Mouse (Mus musculus): ENCODE data around the gene Zfp648.

The Zfp648 gene

DNA sequence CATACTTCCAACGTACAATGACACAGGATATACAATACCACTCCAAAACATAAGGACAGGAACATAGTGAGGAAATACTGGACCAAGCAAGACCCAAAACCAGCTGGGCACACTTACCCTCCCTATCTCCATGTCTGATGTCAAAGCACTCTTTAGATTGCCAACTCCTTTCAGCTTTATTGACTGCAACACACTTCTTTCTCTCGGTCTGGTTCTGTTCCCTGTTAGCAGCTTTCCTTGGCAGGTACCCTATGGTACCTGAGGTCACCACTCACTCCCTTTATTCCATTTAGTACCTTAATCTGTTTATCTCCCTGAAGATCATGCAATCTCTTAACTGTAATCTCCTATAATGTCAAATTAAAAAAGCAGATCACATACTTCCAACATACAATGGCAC, 19.0 kb downstream of the Zfp648 start:
- no peak for DNase-seq (ENCODE audit: extremely low spot score, low spot score)

GRCm38 (mm10) chr1:154220566-154220965, 19.6 kb downstream of the Zfp648 start:
- no peak for DNase-seq (ENCODE audit: extremely low spot score, low spot score)

DNA sequence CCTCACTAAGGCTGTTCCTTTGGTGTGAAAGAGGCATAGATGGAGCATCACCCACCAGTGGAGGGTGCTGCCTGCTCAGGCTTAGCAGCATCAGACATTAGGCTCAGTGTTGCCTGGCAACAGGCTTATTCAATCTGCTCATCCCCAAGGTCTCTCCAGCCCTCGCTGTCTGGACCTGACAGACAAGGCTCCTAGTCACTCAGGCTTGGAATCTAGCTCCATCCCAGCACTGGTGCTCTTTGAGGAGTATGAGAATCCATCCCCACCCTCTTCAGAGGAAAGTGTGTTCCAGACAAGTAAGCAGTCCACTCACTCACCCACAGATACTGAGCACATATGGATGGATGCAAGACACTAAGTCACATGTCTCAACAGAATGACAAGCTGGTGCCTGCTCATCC, 22.8 kb downstream of the Zfp648 start:
- no peak for DNase-seq (ENCODE audit: extremely low spot score, low spot score)

GRCm38 (mm10) chr1:154232594-154232993, 31.6 kb downstream of the Zfp648 start:
- DNase-seq (ENCODE audit: extremely low spot score, low spot score), result no peak

DNA sequence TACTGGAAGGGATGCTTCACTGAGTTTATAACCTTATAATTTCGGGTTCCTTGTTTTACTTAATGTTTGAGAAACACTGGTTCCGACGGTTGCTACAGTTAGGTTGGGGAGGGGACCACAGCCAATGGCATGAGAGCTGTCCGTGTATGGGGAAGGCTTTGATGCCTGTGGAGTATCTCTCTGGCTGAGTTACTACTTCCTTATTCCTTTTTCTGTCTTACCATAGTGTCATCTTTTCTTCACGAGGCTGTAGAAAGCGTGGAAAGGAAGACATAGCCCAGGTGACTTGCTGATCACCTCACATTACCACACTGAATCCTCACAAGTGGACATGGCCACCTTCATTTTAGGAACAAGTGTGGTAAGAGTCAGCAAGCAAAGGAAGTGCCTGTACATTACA, 32.0 kb downstream of the Zfp648 start:
- DNase-seq (ENCODE audit: extremely low spot score, low spot score), result no peak

- no peak for DNase-seq (ENCODE audit: extremely low spot score, low spot score)
Measured at GRCm38 (mm10) chr1:154234814-154235213, 33.8 kb downstream of the Zfp648 start.

GRCm38 (mm10) chr1:154238876-154239275, 37.9 kb downstream of the Zfp648 start:
- no peak for DNase-seq (ENCODE audit: extremely low spot score, low spot score)

DNA sequence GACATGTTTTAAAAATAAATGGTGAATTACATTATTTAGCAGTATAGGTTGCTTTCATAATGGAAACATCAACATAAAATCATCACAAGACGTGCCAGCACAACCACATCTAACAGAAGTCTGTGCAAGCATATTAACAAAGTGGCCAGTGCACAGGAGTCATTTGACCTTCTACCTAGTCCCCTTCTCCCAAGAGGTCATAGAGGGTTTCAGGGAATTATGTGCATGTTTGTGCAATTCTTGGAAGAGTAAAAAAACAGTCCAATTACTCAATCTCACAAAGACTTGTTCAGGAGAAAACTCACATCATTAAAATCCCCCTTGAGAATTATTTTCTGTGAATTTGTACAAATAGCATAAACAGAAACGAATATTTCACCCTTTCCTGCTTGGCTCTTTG, 50.2 kb downstream of the Zfp648 start:
- DNase-seq (ENCODE audit: extremely low spot score, low spot score), result no peak

DNA sequence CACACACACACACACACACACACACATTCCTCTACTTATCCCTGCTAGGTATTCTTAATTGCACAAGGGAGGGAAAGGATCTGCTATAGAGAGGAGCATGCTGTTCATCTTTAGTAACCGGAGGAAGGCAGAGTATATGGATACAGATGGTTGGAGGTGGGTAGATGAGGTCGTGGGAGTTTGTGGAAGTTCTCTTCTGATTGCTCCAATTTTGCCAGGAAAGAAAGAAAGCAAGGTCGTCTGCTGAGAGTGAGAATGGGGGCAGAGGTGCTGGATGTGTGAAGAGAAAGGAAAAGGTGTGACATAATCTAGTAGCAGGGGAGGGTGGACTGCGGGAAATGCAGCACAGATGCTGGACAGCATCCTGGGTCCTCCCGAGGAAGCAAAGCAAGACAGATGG, 51.8 kb downstream of the Zfp648 start:
- DNase-seq (ENCODE audit: extremely low spot score, low spot score), result no peak
